Mouse (Mus musculus) lung, adult 18-20 months (tissue): ENCODE data around the gene H2-D1.

Experiments
- DNase-seq, 2 experiments: peaks; one replicate each; pipeline ENCODE4 v3.0.0; 2022; ENCODE audit warnings: mixed read lengths in 2 of 2

Gene H2-D1

GRCm38 (mm10) chr17:35240384-35241304 is 21.9 kb upstream of the H2-D1 start:
- DNase-seq: no peak

GRCm38 (mm10) chr17:35241305-35242014 is 21.1 kb upstream of the H2-D1 start, which contains the start of gene Ddx39b:
Gene Ddx39b, plus strand, starts transcription at chr17:35241746.
- peak; percentile 96 to 97 for DNase-seq

GRCm38 (mm10) chr17:35242015-35242941 is 20.3 kb upstream of the H2-D1 start:
- DNase-seq: peak; percentile 76 to 81

- DNase-seq: peak in 1 of 2 experiments; percentile 54
These were observed 19.4 kb upstream of the H2-D1 start for GRCm38 (mm10) chr17:35243086-35243485.

- DNase-seq: no peak
These were observed 17.5 kb upstream of the H2-D1 start for GRCm38 (mm10) chr17:35244999-35245398.

- peak in 1 of 2 experiments; percentile 15 for DNase-seq
These were observed 16.6 kb upstream of the H2-D1 start for GRCm38 (mm10) chr17:35245731-35246623.

GRCm38 (mm10) chr17:35247144-35247543 is 15.4 kb upstream of the H2-D1 start:
- DNase-seq: peak; percentile 17 to 46

GRCm38 (mm10) chr17:35248986-35249385 is 13.5 kb upstream of the H2-D1 start:
- DNase-seq: peak in 1 of 2 experiments; percentile 8

GRCm38 (mm10) chr17:35249451-35250197 is 12.9 kb upstream of the H2-D1 start:
- no peak for DNase-seq

GRCm38 (mm10) chr17:35250348-35251120 is 12.0 kb upstream of the H2-D1 start:
- DNase-seq: no peak

GRCm38 (mm10) chr17:35251162-35251719 is 11.3 kb upstream of the H2-D1 start:
- DNase-seq: peak; percentile 80 to 90

GRCm38 (mm10) chr17:35251981-35252380 is 10.5 kb upstream of the H2-D1 start:
- no peak for DNase-seq

- DNase-seq: no peak
These were observed 9.8 kb upstream of the H2-D1 start for GRCm38 (mm10) chr17:35252619-35253292.

GRCm38 (mm10) chr17:35253293-35254093 is 9.0 kb upstream of the H2-D1 start:
- DNase-seq: no peak

- DNase-seq: peak; percentile 69 to 72
These were observed 8.1 kb upstream of the H2-D1 start for GRCm38 (mm10) chr17:35254241-35255098.

GRCm38 (mm10) chr17:35255301-35255700 is 7.2 kb upstream of the H2-D1 start:
- DNase-seq: no peak

GRCm38 (mm10) chr17:35255704-35256103 is 6.8 kb upstream of the H2-D1 start:
- no peak for DNase-seq
